Mouse (Mus musculus) limb, embryonic 13.5 days (tissue): Measurements from ENCODE around the gene Palld. TPM values are rescaled to one million over a fixed set of nuclear protein-coding genes. Genes with fewer than 3 reads are reported as not detected.

Experiments
- ATAC-seq: fragments of 200-750 bp; cut with Nextera tagmentation; 2 replicates; pipeline ENCODE4 v1.8.0; 2017; ENCODE audit warnings: low read depth, moderate number of reproducible peaks, moderate TSS enrichment; ENCODE audit not compliant: low FRiP score
- H3K27ac ChIP-seq: fragments of 300-500 bp; sonication (generic); 2 replicates; pipeline ENCODE4 v1.5.1; 2015; ENCODE audit warnings: inconsistent platforms, mild to moderate bottlenecking, moderate library complexity
- H3K27me3 ChIP-seq: fragments of 300-500 bp; sonication (generic); 2 replicates; pipeline ENCODE4 v1.6.1; 2015; ENCODE audit warnings: mild to moderate bottlenecking, inconsistent platforms
- H3K36me3 ChIP-seq: fragments of 300-500 bp; sonication (generic); 2 replicates; pipeline ENCODE4 v1.6.1; 2015; ENCODE audit warnings: inconsistent platforms, mild to moderate bottlenecking, moderate library complexity
- H3K4me1 ChIP-seq: fragments of 300-500 bp; sonication (generic); 2 replicates; pipeline ENCODE4 v1.6.1; 2015; ENCODE audit warnings: inconsistent platforms
- H3K4me2 ChIP-seq: fragments of 300-500 bp; sonication (generic); replicated peaks from 2 replicates; pipeline ENCODE4 v1.6.1; 2015; ENCODE audit warnings: inconsistent platforms, mild to moderate bottlenecking, moderate library complexity
- H3K4me3 ChIP-seq: fragments of 300-500 bp; sonication (generic); 2 replicates; pipeline ENCODE4 v1.5.1; 2015; ENCODE audit warnings: moderate library complexity, mild to moderate bottlenecking, inconsistent platforms
- H3K9ac ChIP-seq: fragments of 300-500 bp; sonication (generic); 2 replicates; pipeline ENCODE4 v1.6.1; 2015; ENCODE audit warnings: mild to moderate bottlenecking, inconsistent platforms
- H3K9me3 ChIP-seq: fragments of 300-500 bp; sonication (generic); 2 replicates; pipeline ENCODE4 v1.6.1; 2016; ENCODE audit warnings: inconsistent platforms
- WGBS: fragments of 180-500 bp; shearing (Covaris S2); methylation state at CpG from one replicate; pipeline ENCODE4 v1.1.7; 2015; 5-methylcytosine and 5-hydroxymethylcytosine counted together
- polyA plus RNA-seq: library from polyadenylated mRNA; unstranded; fragments of >200 nt; fragmentation: Nextera tagmentation; extraction: Ambion mirVana; gene quantifications from 2 replicates; pipeline ENCODE4 v1.2.1, GENCODE M21; 2015

Palld gene
- polyA plus RNA-seq, 1 experiment from 2014 or later = 116 TPM

GRCm38 (mm10) chr8:61796537-61797050 lies 105.9 kb downstream of the Palld start:
- no peak for ATAC-seq
- 89% methylated on average over 7 of the region's 7 CpGs for WGBS
- Histone ChIP-seq H3K4me2 (no peak overlapping the region), H3K4me1 (no peaks in the 10 kb centered on the region), H3K9me3 (no peaks in the 10 kb centered on the region), H3K9ac (no peak overlapping the region), H3K27me3 (no peaks in the 10 kb centered on the region), H3K27ac (no peak overlapping the region), H3K36me3 (no peaks in the 10 kb centered on the region), H3K4me3 (no peak overlapping the region)

GRCm38 (mm10) chr8:61789946-61790345 lies 112.5 kb downstream of the Palld start:
- no peak overlapping the region for H3K4me3 ChIP-seq
- H3K4me1 ChIP-seq = peaks cover 5% of the 10 kb centered on the region; the same call in 1 of the 2 replicates
- no peak overlapping the region for H3K27ac ChIP-seq
- H3K9me3 ChIP-seq = no peaks in the 10 kb centered on the region
- H3K27me3 ChIP-seq = no peaks in the 10 kb centered on the region
- H3K4me2 ChIP-seq = no peak overlapping the region
- ATAC-seq = no peak
- H3K9ac ChIP-seq = no peak overlapping the region
- no peaks in the 10 kb centered on the region for H3K36me3 ChIP-seq
- WGBS = 77% methylated on average over 3 of the region's 3 CpGs

DNA sequence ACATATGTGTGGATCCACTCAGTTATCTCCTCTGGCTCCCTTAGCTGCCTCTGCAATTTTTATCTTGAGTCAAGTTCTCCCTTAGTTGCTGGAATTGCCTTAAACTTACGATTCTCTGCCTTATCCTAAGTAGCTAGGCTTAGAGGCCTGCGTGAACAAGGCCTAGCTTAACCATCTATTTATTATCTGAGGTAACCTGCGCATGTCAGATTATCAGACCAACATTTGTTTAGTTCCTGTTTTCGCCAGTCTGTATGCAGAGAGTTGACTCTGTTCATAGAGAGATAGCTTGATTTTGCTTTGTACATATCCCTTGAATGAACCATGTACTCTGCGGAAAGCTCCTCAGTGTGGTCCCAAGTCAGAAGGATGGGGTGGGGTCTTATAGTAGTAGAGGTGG lies 113.2 kb downstream of the Palld start:
- 93% methylated on average over 5 of the region's 5 CpGs for WGBS
- no peak overlapping the region for H3K27ac ChIP-seq
- no peaks in the 10 kb centered on the region for H3K9me3 ChIP-seq
- H3K9ac ChIP-seq = no peak overlapping the region
- no peak overlapping the region for H3K4me2 ChIP-seq
- H3K4me1 ChIP-seq = peaks cover 5% of the 10 kb centered on the region; the same call in 1 of the 2 replicates
- H3K36me3 ChIP-seq = no peaks in the 10 kb centered on the region
- no peak for ATAC-seq
- H3K27me3 ChIP-seq = no peaks in the 10 kb centered on the region
- H3K4me3 ChIP-seq = no peak overlapping the region

DNA sequence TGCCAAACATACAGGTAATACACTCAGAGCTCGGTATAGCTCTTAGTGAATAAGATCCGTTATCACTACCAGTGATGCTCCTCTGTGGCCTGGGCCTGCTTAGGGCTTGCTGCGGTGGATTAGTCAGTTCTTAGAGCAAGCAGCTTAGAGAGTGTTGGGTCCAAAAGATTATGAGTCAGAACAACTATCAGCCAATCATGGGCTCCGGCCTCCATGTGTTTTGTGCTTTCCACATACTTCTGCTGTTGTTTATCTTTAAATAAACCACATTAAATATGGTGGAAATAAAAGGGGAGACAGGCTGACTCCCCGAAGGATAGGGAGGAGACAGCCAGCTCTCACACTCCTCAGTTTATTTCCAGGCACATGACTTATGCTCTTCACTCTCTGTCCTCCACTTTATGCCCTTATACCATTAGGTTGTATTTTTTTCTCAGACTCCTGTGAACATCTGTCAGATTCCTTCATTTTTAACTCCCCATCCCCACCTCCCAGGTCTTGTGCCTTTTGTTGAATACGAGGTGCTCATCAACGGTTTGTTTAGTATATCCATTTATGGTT lies 119.5 kb downstream of the Palld start:
- Histone ChIP-seq H3K27me3 (no peaks in the 10 kb centered on the region), H3K4me3 (no peak overlapping the region), H3K9ac (no peak overlapping the region), H3K4me2 (no peak overlapping the region), H3K36me3 (no peaks in the 10 kb centered on the region), H3K9me3 (no peaks in the 10 kb centered on the region), H3K4me1 (peaks cover 5% of the 10 kb centered on the region; the same call in 1 of the 2 replicates), H3K27ac (no peak overlapping the region)
- WGBS = 82% methylated on average over 7 of the region's 7 CpGs
- no peak for ATAC-seq

DNA sequence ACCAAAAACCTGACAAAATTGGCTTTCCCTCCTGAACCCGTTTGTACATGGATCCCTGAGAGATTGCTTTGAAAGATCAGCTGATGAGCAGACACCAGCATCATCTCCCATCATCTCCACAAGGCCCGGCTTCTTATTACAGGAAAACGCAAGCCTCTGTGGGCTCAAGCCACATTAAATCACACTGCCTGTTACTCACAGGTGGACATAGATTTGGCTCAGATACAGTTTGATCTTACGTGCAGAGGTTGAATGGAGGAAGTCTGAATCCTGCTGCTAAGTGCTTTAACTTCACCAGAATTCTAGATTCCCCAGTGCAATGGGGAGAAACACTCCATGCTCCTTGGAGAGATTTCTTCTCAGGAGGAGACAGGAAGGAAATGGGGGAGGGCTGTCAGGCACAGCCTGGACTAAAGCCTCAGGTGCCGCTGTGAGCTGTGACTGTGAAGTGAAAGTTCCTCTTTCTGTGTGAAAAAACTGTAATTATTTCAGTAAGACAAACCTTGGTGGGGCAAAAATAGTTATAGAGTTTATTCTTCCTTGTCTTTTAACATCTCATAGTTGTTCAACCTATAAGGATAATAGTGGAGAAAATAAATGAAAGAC lies 121.7 kb downstream of the Palld start:
- WGBS = 38% methylated on average over 5 of the region's 5 CpGs
- ATAC-seq = no peak
- H3K27me3 ChIP-seq = no peaks in the 10 kb centered on the region
- no peaks in the 10 kb centered on the region for H3K9me3 ChIP-seq
- no peaks in the 10 kb centered on the region for H3K36me3 ChIP-seq
- peaks cover 11% of the 10 kb centered on the region; the same call in 1 of the 2 replicates for H3K4me1 ChIP-seq
- no peak overlapping the region for H3K9ac ChIP-seq
- no peak overlapping the region for H3K27ac ChIP-seq
- no peak overlapping the region for H3K4me3 ChIP-seq
- no peak overlapping the region for H3K4me2 ChIP-seq

DNA sequence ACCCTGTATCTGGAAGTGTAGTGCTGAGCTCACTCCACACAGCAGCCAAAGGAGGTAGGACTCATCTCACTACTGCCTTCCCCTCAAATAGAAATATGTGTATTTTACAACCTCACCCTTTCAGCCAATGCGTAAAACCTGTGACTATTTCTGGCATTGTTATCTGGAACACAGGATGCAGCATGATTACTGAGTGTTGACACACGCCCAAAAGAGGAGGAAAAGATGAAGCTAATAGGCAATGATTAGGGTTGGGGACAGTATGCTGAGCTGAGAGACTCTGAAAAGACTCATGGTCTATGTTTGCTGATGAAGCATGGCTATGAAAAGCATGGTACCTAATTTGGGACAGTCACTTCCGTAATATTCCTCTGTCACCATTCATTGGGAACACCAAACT lies 124.3 kb downstream of the Palld start:
- no peak overlapping the region for H3K27ac ChIP-seq
- WGBS = 87% methylated on average over 3 of the region's 3 CpGs
- peaks cover 12% of the 10 kb centered on the region; the same call in 1 of the 2 replicates for H3K4me1 ChIP-seq
- no peak overlapping the region for H3K9ac ChIP-seq
- no peaks in the 10 kb centered on the region for H3K27me3 ChIP-seq
- H3K4me2 ChIP-seq = no peak overlapping the region
- H3K36me3 ChIP-seq = no peaks in the 10 kb centered on the region
- no peak overlapping the region for H3K4me3 ChIP-seq
- H3K9me3 ChIP-seq = no peaks in the 10 kb centered on the region
- no peak for ATAC-seq

DNA sequence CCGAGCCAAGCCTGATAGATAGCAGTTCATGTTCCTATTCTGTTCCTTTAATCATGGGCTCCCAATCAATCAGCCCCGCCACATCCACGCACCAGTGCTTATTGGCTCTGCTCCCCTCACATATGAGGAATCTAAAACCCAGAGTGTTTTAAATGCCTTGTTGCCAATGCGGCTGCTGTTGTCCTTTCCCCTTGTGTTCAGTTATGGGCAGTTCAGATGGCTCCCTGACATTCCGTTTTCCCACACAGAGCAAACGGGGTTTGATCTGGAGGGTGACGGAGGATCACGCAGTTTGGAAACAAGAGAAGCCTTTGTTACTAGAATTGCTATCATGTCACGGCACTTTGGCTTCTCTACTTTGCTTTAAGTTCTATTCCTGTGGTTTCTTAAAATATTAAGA lies 125.9 kb downstream of the Palld start:
- Histone ChIP-seq H3K27ac (no peak overlapping the region), H3K9ac (no peak overlapping the region), H3K36me3 (no peaks in the 10 kb centered on the region), H3K27me3 (no peaks in the 10 kb centered on the region), H3K4me1 (peaks cover 12% of the 10 kb centered on the region; the same call in 1 of the 2 replicates), H3K4me3 (no peak overlapping the region), H3K4me2 (no peak overlapping the region), H3K9me3 (no peaks in the 10 kb centered on the region)
- 64% methylated on average over 9 of the region's 9 CpGs for WGBS
- no peak for ATAC-seq

DNA sequence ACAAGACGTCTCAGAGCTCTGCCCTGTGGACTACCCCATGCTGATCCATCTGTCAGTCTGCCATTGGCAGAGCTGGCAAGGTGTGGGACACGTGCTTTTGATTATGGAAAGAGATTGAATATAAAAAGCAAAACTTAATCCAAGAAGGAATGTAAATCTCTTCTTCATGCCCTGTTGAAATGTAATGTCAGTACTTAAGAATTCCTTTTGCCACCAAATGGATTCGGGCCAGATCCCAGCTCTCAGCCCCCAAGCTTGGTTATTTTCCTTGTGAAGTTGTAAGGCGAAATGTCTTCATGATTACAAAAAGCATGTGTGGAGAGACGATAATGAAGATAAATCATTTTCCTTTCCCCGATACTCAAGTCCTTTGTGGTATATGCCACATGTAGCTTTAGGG lies 126.6 kb downstream of the Palld start:
- no peak for ATAC-seq
- peaks cover 12% of the 10 kb centered on the region; the same call in 1 of the 2 replicates for H3K4me1 ChIP-seq
- no peaks in the 10 kb centered on the region for H3K9me3 ChIP-seq
- H3K4me3 ChIP-seq = no peak overlapping the region
- H3K36me3 ChIP-seq = no peaks in the 10 kb centered on the region
- H3K27ac ChIP-seq = no peak overlapping the region
- no peaks in the 10 kb centered on the region for H3K27me3 ChIP-seq
- H3K4me2 ChIP-seq = no peak overlapping the region
- no peak overlapping the region for H3K9ac ChIP-seq
- 50% methylated on average over 6 of the region's 6 CpGs for WGBS

GRCm38 (mm10) chr8:61774161-61774560 lies 128.3 kb downstream of the Palld start:
- 87% methylated on average over 5 of the region's 5 CpGs for WGBS
- no peak overlapping the region for H3K4me3 ChIP-seq
- H3K9me3 ChIP-seq = no peaks in the 10 kb centered on the region
- no peak overlapping the region for H3K4me2 ChIP-seq
- H3K36me3 ChIP-seq = no peaks in the 10 kb centered on the region
- H3K27ac ChIP-seq = no peak overlapping the region
- H3K9ac ChIP-seq = no peak overlapping the region
- ATAC-seq = no peak
- H3K4me1 ChIP-seq = peaks cover 19% of the 10 kb centered on the region
- H3K27me3 ChIP-seq = no peaks in the 10 kb centered on the region

GRCm38 (mm10) chr8:61773595-61774088 lies 128.8 kb downstream of the Palld start:
- WGBS = 74% methylated on average over 4 of the region's 4 CpGs
- H3K4me1 ChIP-seq = peaks cover 19% of the 10 kb centered on the region
- no peak overlapping the region for H3K4me3 ChIP-seq
- ATAC-seq = no peak
- no peak overlapping the region for H3K4me2 ChIP-seq
- H3K9me3 ChIP-seq = no peaks in the 10 kb centered on the region
- H3K9ac ChIP-seq = no peak overlapping the region
- no peak overlapping the region for H3K27ac ChIP-seq
- no peaks in the 10 kb centered on the region for H3K36me3 ChIP-seq
- no peaks in the 10 kb centered on the region for H3K27me3 ChIP-seq

- Histone ChIP-seq H3K9me3 (no peaks in the 10 kb centered on the region), H3K36me3 (no peaks in the 10 kb centered on the region), H3K9ac (no peak overlapping the region), H3K4me2 (no peak overlapping the region), H3K4me1 (peaks cover 12% of the 10 kb centered on the region), H3K4me3 (no peak overlapping the region), H3K27me3 (no peaks in the 10 kb centered on the region), H3K27ac (no peak overlapping the region)
- 47% methylated on average over 3 of the region's 3 CpGs for WGBS
- ATAC-seq = peak; percentile 57
Observed at GRCm38 (mm10) chr8:61771328-61771727, 131.2 kb downstream of the Palld start.

DNA sequence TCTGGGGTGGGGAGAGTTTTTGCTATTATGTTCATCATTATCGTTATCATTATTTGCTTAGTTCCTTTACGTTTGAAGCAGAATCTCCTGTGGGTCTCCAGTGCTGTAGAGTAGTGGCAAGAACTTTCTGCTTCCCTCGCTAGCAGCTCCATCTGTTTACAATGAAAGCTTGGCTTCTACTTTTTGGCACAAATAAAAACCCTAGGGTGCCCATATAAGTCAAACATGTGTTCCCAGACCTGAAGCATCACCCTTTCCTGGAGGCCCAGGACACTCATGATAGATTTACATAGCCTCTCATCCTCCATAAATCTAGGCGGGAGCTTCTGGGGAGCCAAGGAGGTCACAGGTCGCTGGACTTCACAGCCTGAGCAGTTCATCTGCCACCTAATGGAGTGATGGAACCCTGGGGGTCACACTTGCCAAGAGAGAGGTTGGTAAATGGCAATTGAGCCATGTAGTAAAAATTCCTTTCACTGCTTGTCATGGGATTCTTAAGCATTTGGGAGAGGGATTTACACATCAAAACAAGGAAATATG lies 133.1 kb downstream of the Palld start:
- H3K4me2 ChIP-seq = no peak overlapping the region
- H3K4me3 ChIP-seq = no peak overlapping the region
- peak; percentile 55 for ATAC-seq
- no peaks in the 10 kb centered on the region for H3K36me3 ChIP-seq
- no peaks in the 10 kb centered on the region for H3K27me3 ChIP-seq
- no peak overlapping the region for H3K9ac ChIP-seq
- H3K9me3 ChIP-seq = no peaks in the 10 kb centered on the region
- 32% methylated on average over 5 of the region's 5 CpGs for WGBS
- peak overlapping the region; percentile 72 for H3K27ac ChIP-seq
- peaks cover 6% of the 10 kb centered on the region for H3K4me1 ChIP-seq
